Mouse (Mus musculus) megakaryocyte, embryonic 14.5 days (primary cell): ENCODE results near the gene Vmn1r17. TPM values are rescaled to one million over a fixed set of nuclear protein-coding genes. Genes with fewer than 3 reads are reported as not detected.
"Not testable (repeated sequence)": the region's sequence is repeated elsewhere in the genome, so short reads cannot be mapped to it uniquely, and the experiment has no call there.

ENCODE experiments used
- H3K27me3 ChIP-seq: replicated peaks from 2 replicates; pipeline ENCODE3; 2012; ENCODE audit warnings: inconsistent platforms
- H3K36me3 ChIP-seq: replicated peaks from 2 replicates; pipeline ENCODE3; 2012; ENCODE audit warnings: low read length, inconsistent platforms, mixed read lengths
- H3K4me1 ChIP-seq: 2 replicates; pipeline ENCODE4 v1.6.1; 2012; ENCODE audit warnings: inconsistent platforms
- H3K4me3 ChIP-seq: replicated peaks from 2 replicates; pipeline ENCODE3; 2012; ENCODE audit warnings: moderate library complexity, mild to moderate bottlenecking, inconsistent platforms
- H3K9me3 ChIP-seq: 2 replicates; pipeline ENCODE4 v1.6.1; 2012; ENCODE audit warnings: inconsistent platforms
- FLI1 ChIP-seq: IDR thresholded peaks from 2 replicates; pipeline ENCODE4 v1.6.1; 2012; ENCODE audit warnings: low read length, inconsistent platforms, mixed read lengths
- GATA1 ChIP-seq: IDR thresholded peaks from 3 replicates; pipeline ENCODE4 v1.6.1; 2012; ENCODE audit warnings: mixed read lengths, low read length, inconsistent platforms, borderline replicate concordance
- polyA plus RNA-seq: library from polyadenylated mRNA; stranded (reverse); fragments of >175 nt; gene quantifications from 2 replicates; pipeline ENCODE4 v1.2.3, GENCODE M21; 2012; ENCODE audit warnings: low replicate concordance; ENCODE audit not compliant: insufficient read depth

Vmn1r17 gene
- not detected in 2 replicates for polyA plus RNA-seq

GRCm38 (mm10) chr6:57363627-57364026, at the start of gene Vmn1r17:
Vmn1r17 (minus strand) TSS chr6:57363727.
- Histone ChIP-seq H3K9me3 (no peaks in the 10 kb centered on the region), H3K4me1 (no peaks in the 10 kb centered on the region), H3K36me3 (no peaks in the 10 kb centered on the region), H3K4me3 (no peak within 1 kb of the TSS), H3K27me3 (no peaks in the 10 kb centered on the region)
- no peak for TF ChIP-seq FLI1
- TF ChIP-seq GATA1 = no peak

- not testable (repeated sequence) for H3K4me1 ChIP-seq, H3K36me3 ChIP-seq, H3K9me3 ChIP-seq, H3K27me3 ChIP-seq, H3K4me3 ChIP-seq
These were observed 40.0 kb upstream of the Vmn1r17 start, which contains the start of gene Vmn1r19 for GRCm38 (mm10) chr6:57403480-57403879. Vmn1r19 (plus strand) TSS chr6:57403780.

GRCm38 (mm10) chr6:57395683-57396082, 32.2 kb upstream of the Vmn1r17 start, which contains the start of gene Vmn1r18:
Vmn1r18 (minus strand) TSS chr6:57395783.
- Histone ChIP-seq H3K4me3 (no peak within 1 kb of the TSS), H3K36me3 (no peaks in the 10 kb centered on the region), H3K27me3 (no peaks in the 10 kb centered on the region), H3K4me1 (no peaks in the 10 kb centered on the region), H3K9me3 (no peaks in the 10 kb centered on the region)
- TF ChIP-seq GATA1 (no peak), FLI1 (no peak)

- no peaks in the 10 kb centered on the region for H3K27me3 ChIP-seq
- no peak overlapping the region for H3K4me3 ChIP-seq
- H3K36me3 ChIP-seq = no peaks in the 10 kb centered on the region
- no peak for TF ChIP-seq GATA1
- H3K4me1 ChIP-seq = no peaks in the 10 kb centered on the region
- no peaks in the 10 kb centered on the region for H3K9me3 ChIP-seq
These were observed 4.0 kb upstream of the Vmn1r17 start for GRCm38 (mm10) chr6:57367496-57367895.

GRCm38 (mm10) chr6:57365866-57366265, 2.3 kb upstream of the Vmn1r17 start:
- not testable (repeated sequence) for H3K36me3 ChIP-seq, H3K4me1 ChIP-seq, H3K27me3 ChIP-seq, H3K4me3 ChIP-seq, H3K9me3 ChIP-seq

GRCm38 (mm10) chr6:57356864-57357263, 6.7 kb downstream of the Vmn1r17 start:
- no peaks in the 10 kb centered on the region for H3K9me3 ChIP-seq
- H3K4me3 ChIP-seq = no peak overlapping the region
- H3K36me3 ChIP-seq = no peaks in the 10 kb centered on the region
- H3K4me1 ChIP-seq = no peaks in the 10 kb centered on the region
- no peaks in the 10 kb centered on the region for H3K27me3 ChIP-seq
- TF ChIP-seq GATA1 (no peak), FLI1 (no peak)

- Histone ChIP-seq H3K27me3 (no peaks in the 10 kb centered on the region), H3K9me3 (peaks cover 8% of the 10 kb centered on the region; the same call in 1 of the 2 replicates), H3K4me3 (no peak within 1 kb of the TSS), H3K36me3 (no peaks in the 10 kb centered on the region), H3K4me1 (no peaks in the 10 kb centered on the region)
- TF ChIP-seq FLI1 (no peak), GATA1 (no peak)
These were observed 34.1 kb downstream of the Vmn1r17 start, which contains the start of gene Vmn1r16 for GRCm38 (mm10) chr6:57329394-57329793. Vmn1r16 (minus strand) TSS chr6:57329494.

GRCm38 (mm10) chr6:57326176-57326575, 37.4 kb downstream of the Vmn1r17 start:
- no peak for TF ChIP-seq FLI1
- TF ChIP-seq GATA1 = no peak
- Histone ChIP-seq H3K9me3 (no peaks in the 10 kb centered on the region), H3K4me3 (no peak overlapping the region), H3K27me3 (no peaks in the 10 kb centered on the region), H3K36me3 (no peaks in the 10 kb centered on the region), H3K4me1 (no peaks in the 10 kb centered on the region)

Other genes starting within 250 kb of the Vmn1r17 start
- not detected in 2 replicates for gene Vmn1r11, start 230.3 kb downstream of the Vmn1r17 start, polyA plus RNA-seq
- gene Vmn1r12, start 206.8 kb downstream of the Vmn1r17 start, polyA plus RNA-seq = not detected in 2 replicates
- not detected in 2 replicates for gene Vmn1r13, start 160.4 kb downstream of the Vmn1r17 start, polyA plus RNA-seq
- gene Vmn1r14, start 132.0 kb downstream of the Vmn1r17 start, polyA plus RNA-seq = not detected in 2 replicates
- not detected in 2 replicates for gene Vmn1r15, start 105.8 kb downstream of the Vmn1r17 start, polyA plus RNA-seq
- gene Vmn1r16, start 34.2 kb downstream of the Vmn1r17 start, polyA plus RNA-seq = not detected in 2 replicates
- gene Vmn1r18, start 32.1 kb upstream of the Vmn1r17 start, polyA plus RNA-seq = not detected in 2 replicates
- gene Vmn1r19, start 40.1 kb upstream of the Vmn1r17 start, polyA plus RNA-seq = not detected in 2 replicates
- gene Vmn1r20, start 65.2 kb upstream of the Vmn1r17 start, polyA plus RNA-seq = not detected in 2 replicates
- 0.08 TPM in 1 of 2 replicates, not detected in the other for gene Ppm1k, start 171.7 kb upstream of the Vmn1r17 start, polyA plus RNA-seq
- 3.4 and 3.9 TPM in 2 replicates for gene Herc6, start 217.3 kb upstream of the Vmn1r17 start, polyA plus RNA-seq